Mouse (Mus musculus): ENCODE results near the gene Zbtb48. TPM values are rescaled to one million over a fixed set of nuclear protein-coding genes. Genes with fewer than 3 reads are reported as not detected.

Gene Zbtb48
- polyA plus RNA-seq, 1 experiment from 2014 or later: 7.6 TPM

DNA sequence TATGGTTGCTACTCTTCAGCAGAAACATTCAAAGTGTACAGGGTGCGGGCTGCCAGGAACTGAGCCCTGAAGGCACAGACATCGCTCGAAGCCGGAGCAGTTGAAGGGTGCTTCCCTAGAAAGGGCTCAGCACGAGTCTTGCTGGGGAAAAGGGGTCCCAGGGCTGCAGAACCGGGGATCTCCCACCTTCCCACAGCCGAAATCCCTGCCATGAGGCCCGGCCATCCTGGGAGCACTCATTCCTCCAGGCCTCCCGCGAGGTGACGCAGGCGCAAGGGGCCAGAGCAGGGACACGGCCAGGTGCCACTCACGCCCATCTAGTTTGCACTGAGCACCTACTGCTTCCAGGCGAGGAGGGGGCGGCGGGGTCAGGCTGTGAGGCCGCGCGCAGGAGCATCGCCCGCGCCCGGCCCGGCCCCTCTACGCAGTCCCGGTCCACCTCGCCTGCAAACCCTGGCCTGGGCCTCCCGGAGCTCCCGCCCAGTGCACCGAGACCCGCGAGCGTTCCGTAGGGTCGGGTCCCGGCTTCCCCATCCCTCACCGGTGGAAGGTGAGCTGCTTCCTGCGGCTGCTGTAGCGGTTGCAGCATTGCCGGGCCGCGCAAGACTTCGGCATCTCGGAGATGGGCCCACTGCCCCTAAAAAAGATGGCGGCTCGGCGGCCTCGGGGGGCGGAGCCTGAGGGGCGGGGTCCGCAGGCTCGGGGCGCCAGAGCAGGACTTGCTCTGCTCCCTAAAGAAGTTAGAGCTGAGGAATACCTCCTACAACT, 38.9 kb downstream of the Zbtb48 start, which contains the start of gene Thap3:
Thap3 (minus strand) TSS at position 656 of the 768 bp plus-strand sequence.
- TF ChIP-seq CTCF (IDR thresholded peaks at IDR 0.05; ENCODE audit: low read depth): no peak
- H3K9me3 ChIP-seq (ENCODE audit: control insufficient read depth): no peaks in the 10 kb centered on the region
- under 1% methylated on average over 52 of the region's 54 CpGs for WGBS
- 0 out of 2 replicates have a peak within 1 kb of the TSS, but pooled peaks have one; percentile 46 for H3K27ac ChIP-seq (ENCODE audit: low read depth, low read length)
- no peaks in the 10 kb centered on the region for H3K4me1 ChIP-seq (replicated peaks; ENCODE audit: control insufficient read depth, insufficient read depth, low read length)
- peak within 1 kb of the TSS; percentile 87 for H3K4me2 ChIP-seq (replicated peaks; ENCODE audit: low read depth)
- ATAC-seq: peak; percentile 48
- no peaks in the 10 kb centered on the region for H3K27me3 ChIP-seq (replicated peaks; ENCODE audit: control insufficient read depth, insufficient read depth, low read length)
- peak within 1 kb of the TSS; percentile 85 for H3K4me3 ChIP-seq (ENCODE audit: low read depth, low read length)
- H3K9ac ChIP-seq (ENCODE audit: low read depth, low read length): peak within 1 kb of the TSS; percentile 76
- H3K36me3 ChIP-seq (ENCODE audit: control insufficient read depth, insufficient read depth): peaks cover 22% of the 10 kb centered on the region

DNA sequence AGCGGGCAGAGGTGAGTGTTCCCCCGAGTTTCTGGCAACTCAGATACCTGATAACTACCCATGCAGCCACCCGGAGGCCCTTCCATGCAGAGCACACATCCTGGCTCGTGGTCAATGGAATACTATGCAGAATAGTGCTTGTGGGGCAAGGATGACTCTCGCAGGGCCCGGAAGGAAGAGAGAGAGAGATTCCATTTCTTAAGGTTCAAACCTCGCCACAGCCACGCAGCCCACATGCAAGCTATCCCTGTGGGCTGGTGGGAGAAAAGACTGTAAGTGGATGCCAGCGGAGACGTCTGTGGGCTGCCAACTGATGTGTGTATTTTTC, 39.5 kb downstream of the Zbtb48 start:
- Histone ChIP-seq H3K4me3 (ENCODE audit: low read depth, low read length) (peak overlapping the region; percentile 85), H3K9ac (ENCODE audit: low read depth, low read length) (peak overlapping the region; percentile 76), H3K27me3 (replicated peaks; ENCODE audit: control insufficient read depth, insufficient read depth, low read length) (no peaks in the 10 kb centered on the region), H3K4me2 (replicated peaks; ENCODE audit: low read depth) (peak overlapping the region; percentile 87), H3K27ac (ENCODE audit: low read depth, low read length) (0 out of 2 replicates have a peak overlapping the region, but pooled peaks have one; percentile 46), H3K9me3 (ENCODE audit: control insufficient read depth) (no peaks in the 10 kb centered on the region), H3K4me1 (replicated peaks; ENCODE audit: control insufficient read depth, insufficient read depth, low read length) (no peaks in the 10 kb centered on the region), H3K36me3 (ENCODE audit: control insufficient read depth, insufficient read depth) (peaks cover 22% of the 10 kb centered on the region)
- no peak for ATAC-seq
- WGBS: 24% methylated on average over 10 of the region's 10 CpGs
- TF ChIP-seq CTCF (IDR thresholded peaks at IDR 0.05; ENCODE audit: low read depth): no peak

GRCm38 (mm10) chr4:151986650-151987049, 40.8 kb downstream of the Zbtb48 start:
- 0 out of 2 replicates have a peak overlapping the region, but pooled peaks have one; percentile 22 for H3K27ac ChIP-seq (ENCODE audit: low read depth, low read length)
- no peak; the same call in 1 of the 2 replicates for ATAC-seq
- 48% methylated on average over 8 of the region's 8 CpGs for WGBS

GRCm38 (mm10) chr4:151985886-151986285, 41.6 kb downstream of the Zbtb48 start:
- H3K4me3 ChIP-seq (ENCODE audit: low read depth, low read length): no peak overlapping the region
- peak; percentile 70 for ATAC-seq
- H3K36me3 ChIP-seq (ENCODE audit: control insufficient read depth, insufficient read depth): peaks cover 18% of the 10 kb centered on the region
- no peaks in the 10 kb centered on the region for H3K4me1 ChIP-seq (replicated peaks; ENCODE audit: control insufficient read depth, insufficient read depth, low read length)
- no peak overlapping the region for H3K9ac ChIP-seq (ENCODE audit: low read depth, low read length)
- peak overlapping the region; percentile 32; the same call in 1 of the 2 replicates for H3K4me2 ChIP-seq (replicated peaks; ENCODE audit: low read depth)
- H3K27me3 ChIP-seq (replicated peaks; ENCODE audit: control insufficient read depth, insufficient read depth, low read length): no peaks in the 10 kb centered on the region
- peak; percentile 50 for TF ChIP-seq CTCF (IDR thresholded peaks at IDR 0.05; ENCODE audit: low read depth)
- no peaks in the 10 kb centered on the region for H3K9me3 ChIP-seq (ENCODE audit: control insufficient read depth)
- 21% methylated on average over 10 of the region's 10 CpGs for WGBS
- H3K27ac ChIP-seq (ENCODE audit: low read depth, low read length): no peak overlapping the region

More at GRCm38 (mm10) chr4:151986650-151987049, 40.8 kb downstream of the Zbtb48 start:
- no peak overlapping the region for H3K4me3 ChIP-seq (ENCODE audit: low read depth, low read length)
- H3K9me3 ChIP-seq (ENCODE audit: control insufficient read depth): no peaks in the 10 kb centered on the region
- no peaks in the 10 kb centered on the region for H3K27me3 ChIP-seq (replicated peaks; ENCODE audit: control insufficient read depth, insufficient read depth, low read length)
- peak overlapping the region; percentile 32; the same call in 1 of the 2 replicates for H3K4me2 ChIP-seq (replicated peaks; ENCODE audit: low read depth)
- H3K9ac ChIP-seq (ENCODE audit: low read depth, low read length): no peak overlapping the region
- H3K4me1 ChIP-seq (replicated peaks; ENCODE audit: control insufficient read depth, insufficient read depth, low read length): no peaks in the 10 kb centered on the region
- H3K36me3 ChIP-seq (ENCODE audit: control insufficient read depth, insufficient read depth): peaks cover 23% of the 10 kb centered on the region
- no peak for TF ChIP-seq CTCF (IDR thresholded peaks at IDR 0.05; ENCODE audit: low read depth)

GRCm38 (mm10) chr4:151983560-151983959, 43.9 kb downstream of the Zbtb48 start:
- ATAC-seq: no peak

DNA sequence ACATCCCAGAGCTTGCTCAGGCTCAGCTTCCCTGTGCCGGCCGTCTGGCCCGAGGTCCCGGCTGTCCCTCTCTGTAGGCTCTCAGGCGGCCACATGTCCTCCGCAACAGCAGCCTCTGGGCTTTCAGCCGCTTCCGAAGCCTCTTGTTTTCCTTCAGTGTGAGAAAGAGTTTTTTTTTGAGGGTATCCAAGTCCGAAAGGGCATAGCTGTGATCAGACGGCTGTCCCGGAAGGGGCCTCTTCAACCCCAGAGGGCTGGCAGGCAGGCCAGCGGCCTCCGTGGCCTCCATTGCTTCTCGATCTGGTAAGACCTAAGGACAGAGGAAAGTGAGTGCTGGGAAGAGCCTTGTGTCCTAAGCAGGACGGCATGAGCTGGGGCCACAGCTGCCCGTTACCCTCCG, 44.4 kb downstream of the Zbtb48 start:
- Histone ChIP-seq H3K4me1 (replicated peaks; ENCODE audit: control insufficient read depth, insufficient read depth, low read length) (no peaks in the 10 kb centered on the region), H3K4me3 (ENCODE audit: low read depth, low read length) (no peak overlapping the region), H3K9me3 (ENCODE audit: control insufficient read depth) (no peaks in the 10 kb centered on the region), H3K27ac (ENCODE audit: low read depth, low read length) (no peak overlapping the region), H3K9ac (ENCODE audit: low read depth, low read length) (no peak overlapping the region), H3K4me2 (replicated peaks; ENCODE audit: low read depth) (no peak overlapping the region), H3K36me3 (ENCODE audit: control insufficient read depth, insufficient read depth) (peaks cover 30% of the 10 kb centered on the region; the same call in 1 of the 2 replicates), H3K27me3 (replicated peaks; ENCODE audit: control insufficient read depth, insufficient read depth, low read length) (no peaks in the 10 kb centered on the region)
- TF ChIP-seq CTCF (IDR thresholded peaks at IDR 0.05; ENCODE audit: low read depth): no peak
- WGBS: 64% methylated on average over 17 of the region's 17 CpGs
- no peak for ATAC-seq

More at GRCm38 (mm10) chr4:151983560-151983959, 43.9 kb downstream of the Zbtb48 start:
- no peak overlapping the region for H3K4me3 ChIP-seq (ENCODE audit: low read depth, low read length)
- H3K36me3 ChIP-seq (ENCODE audit: control insufficient read depth, insufficient read depth): peaks cover 29% of the 10 kb centered on the region; the same call in 1 of the 2 replicates
- H3K9me3 ChIP-seq (ENCODE audit: control insufficient read depth): no peaks in the 10 kb centered on the region
- no peaks in the 10 kb centered on the region for H3K27me3 ChIP-seq (replicated peaks; ENCODE audit: control insufficient read depth, insufficient read depth, low read length)
- H3K4me2 ChIP-seq (replicated peaks; ENCODE audit: low read depth): no peak overlapping the region
- TF ChIP-seq CTCF (IDR thresholded peaks at IDR 0.05; ENCODE audit: low read depth): no peak
- WGBS: 45% methylated on average over 8 of the region's 9 CpGs
- no peak overlapping the region for H3K27ac ChIP-seq (ENCODE audit: low read depth, low read length)
- no peaks in the 10 kb centered on the region for H3K4me1 ChIP-seq (replicated peaks; ENCODE audit: control insufficient read depth, insufficient read depth, low read length)
- H3K9ac ChIP-seq (ENCODE audit: low read depth, low read length): peak overlapping the region; percentile 17; the same call in 1 of the 2 replicates

All from intestine, postnatal 0 days (tissue).